Mouse (Mus musculus): ENCODE results near the gene Fnip1. TPM values are rescaled to one million over a fixed set of nuclear protein-coding genes. Genes with fewer than 3 reads are reported as not detected.

Fnip1 gene
- polyA plus RNA-seq, 2 experiments = 2.6 to 4.9 TPM

DNA sequence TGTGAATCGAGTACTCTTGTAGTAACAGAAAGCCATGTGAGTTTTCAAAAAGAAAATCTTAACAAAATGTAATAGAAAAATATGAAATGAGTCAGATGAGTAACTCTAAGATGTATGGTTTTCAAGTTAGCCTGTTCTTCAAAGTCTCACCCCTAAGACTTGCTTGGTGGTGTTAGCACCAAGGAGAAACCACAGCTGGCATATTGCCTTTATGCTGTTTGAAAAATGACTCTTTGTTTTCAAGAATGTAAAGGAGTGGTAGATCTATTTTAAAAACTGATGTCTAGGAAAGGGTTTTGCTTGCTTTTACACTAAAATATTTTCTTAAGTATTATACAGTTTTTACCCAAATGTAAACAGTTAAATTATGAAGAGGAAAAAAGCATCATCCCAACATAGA, 16.5 kb downstream of the Fnip1 start:
- no peak for ATAC-seq (ENCODE audit: insufficient read depth)
- no peak overlapping the region for H3K4me2 ChIP-seq (ENCODE audit: low read depth)
- no peaks in the 10 kb centered on the region for H3K4me1 ChIP-seq (replicated peaks; ENCODE audit: control insufficient read depth in 2 of 2, insufficient read depth in 2 of 2, low read length in 1 of 2)
- H3K9me3 ChIP-seq (ENCODE audit: control insufficient read depth, low read length) = no peaks in the 10 kb centered on the region
- no peak overlapping the region for H3K4me3 ChIP-seq (ENCODE audit: insufficient read depth in 1 of 2, low read depth in 2 of 2, low read length in 2 of 2)
- H3K36me3 ChIP-seq (replicated peaks; ENCODE audit: control insufficient read depth, insufficient read depth, low read depth) = no peaks in the 10 kb centered on the region
- TF ChIP-seq CTCF (IDR thresholded peaks at IDR 0.05; ENCODE audit: low read depth) (no peak), EP300 (IDR thresholded peaks at IDR 0.05; ENCODE audit: low read depth) (no peak)
- DNase-seq (ENCODE audit: low read depth in 3 of 3, low spot score in 3 of 3) = no peak
- 59% methylated on average over 1 of the region's 1 CpGs for WGBS (ENCODE audit: insufficient replicate concordance)
- H3K27me3 ChIP-seq (ENCODE audit: control insufficient read depth, insufficient read depth, low read length) = no peaks in the 10 kb centered on the region
- H3K9ac ChIP-seq (replicated peaks) = no peak overlapping the region
- no peak overlapping the region for H3K27ac ChIP-seq

DNA sequence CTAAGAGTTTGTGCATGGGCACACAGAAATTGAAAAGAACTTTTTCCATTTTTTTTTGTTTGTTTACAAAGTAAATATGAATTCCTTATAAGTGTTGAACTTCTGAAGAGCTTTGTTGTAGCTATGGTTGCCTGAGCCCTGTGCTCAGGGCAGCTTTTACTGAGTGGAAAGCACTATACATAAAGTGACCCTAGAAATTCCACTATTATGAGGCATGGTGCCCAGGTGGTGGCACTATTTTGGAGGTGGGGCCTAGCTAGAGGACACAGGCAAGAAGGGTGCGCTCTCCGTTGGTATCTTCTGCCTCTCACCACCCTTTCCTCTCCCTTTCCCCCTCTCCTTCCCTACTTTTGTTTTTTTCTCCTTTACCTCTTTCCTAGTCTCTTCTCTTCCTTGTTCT, 18.9 kb downstream of the Fnip1 start:
- DNase-seq (ENCODE audit: low read depth in 3 of 3, low spot score in 3 of 3) (no peak), ATAC-seq (ENCODE audit: insufficient read depth) (no peak)
- H3K4me1 ChIP-seq (replicated peaks; ENCODE audit: control insufficient read depth in 2 of 2, insufficient read depth in 2 of 2, low read length in 1 of 2) = no peaks in the 10 kb centered on the region
- H3K36me3 ChIP-seq (replicated peaks; ENCODE audit: control insufficient read depth, insufficient read depth, low read depth) = no peaks in the 10 kb centered on the region
- H3K27me3 ChIP-seq (ENCODE audit: control insufficient read depth, insufficient read depth, low read length) = no peaks in the 10 kb centered on the region
- no peak overlapping the region for H3K27ac ChIP-seq
- TF ChIP-seq CTCF (IDR thresholded peaks at IDR 0.05; ENCODE audit: low read depth) = no peak
- TF ChIP-seq EP300 (IDR thresholded peaks at IDR 0.05; ENCODE audit: low read depth) = no peak
- H3K9ac ChIP-seq (replicated peaks) = no peak overlapping the region
- no peak overlapping the region for H3K4me2 ChIP-seq (ENCODE audit: low read depth)
- WGBS (ENCODE audit: insufficient replicate concordance) = 54% methylated on average over 2 of the region's 2 CpGs
- H3K4me3 ChIP-seq (ENCODE audit: insufficient read depth in 1 of 2, low read depth in 2 of 2, low read length in 2 of 2) = no peak overlapping the region
- no peaks in the 10 kb centered on the region for H3K9me3 ChIP-seq (ENCODE audit: control insufficient read depth, low read length)

DNA sequence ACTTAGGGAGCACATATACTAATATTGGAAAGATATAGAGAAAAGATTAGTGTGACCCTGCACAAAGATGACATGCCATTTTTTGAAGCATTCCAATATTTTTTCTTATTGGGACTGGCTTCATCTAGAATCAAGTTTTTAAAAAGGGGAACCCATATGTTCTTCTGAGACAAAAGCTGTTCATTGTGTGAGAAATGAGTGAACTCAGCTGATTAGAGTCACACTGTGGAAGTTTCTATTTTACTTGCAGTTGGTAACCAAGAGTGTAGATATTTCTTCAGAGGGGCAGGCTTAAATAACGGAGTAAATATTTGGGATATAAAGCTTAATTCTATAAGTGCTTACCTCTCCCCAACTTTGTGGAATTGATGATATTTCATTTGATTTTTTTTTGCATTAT, 20.2 kb downstream of the Fnip1 start:
- TF ChIP-seq CTCF (IDR thresholded peaks at IDR 0.05; ENCODE audit: low read depth) = no peak
- Histone ChIP-seq H3K9me3 (ENCODE audit: control insufficient read depth, low read length) (no peaks in the 10 kb centered on the region), H3K4me1 (replicated peaks; ENCODE audit: control insufficient read depth in 2 of 2, insufficient read depth in 2 of 2, low read length in 1 of 2) (no peaks in the 10 kb centered on the region), H3K36me3 (replicated peaks; ENCODE audit: control insufficient read depth, insufficient read depth, low read depth) (no peaks in the 10 kb centered on the region), H3K27me3 (ENCODE audit: control insufficient read depth, insufficient read depth, low read length) (no peaks in the 10 kb centered on the region), H3K4me3 (ENCODE audit: insufficient read depth in 1 of 2, low read depth in 2 of 2, low read length in 2 of 2) (no peak overlapping the region), H3K9ac (replicated peaks) (no peak overlapping the region), H3K27ac (no peak overlapping the region), H3K4me2 (ENCODE audit: low read depth) (no peak overlapping the region)
- ATAC-seq (ENCODE audit: insufficient read depth) (no peak), DNase-seq (ENCODE audit: low read depth in 3 of 3, low spot score in 3 of 3) (no peak)
- 69% methylated on average over 1 of the region's 1 CpGs for WGBS (ENCODE audit: insufficient replicate concordance)

DNA sequence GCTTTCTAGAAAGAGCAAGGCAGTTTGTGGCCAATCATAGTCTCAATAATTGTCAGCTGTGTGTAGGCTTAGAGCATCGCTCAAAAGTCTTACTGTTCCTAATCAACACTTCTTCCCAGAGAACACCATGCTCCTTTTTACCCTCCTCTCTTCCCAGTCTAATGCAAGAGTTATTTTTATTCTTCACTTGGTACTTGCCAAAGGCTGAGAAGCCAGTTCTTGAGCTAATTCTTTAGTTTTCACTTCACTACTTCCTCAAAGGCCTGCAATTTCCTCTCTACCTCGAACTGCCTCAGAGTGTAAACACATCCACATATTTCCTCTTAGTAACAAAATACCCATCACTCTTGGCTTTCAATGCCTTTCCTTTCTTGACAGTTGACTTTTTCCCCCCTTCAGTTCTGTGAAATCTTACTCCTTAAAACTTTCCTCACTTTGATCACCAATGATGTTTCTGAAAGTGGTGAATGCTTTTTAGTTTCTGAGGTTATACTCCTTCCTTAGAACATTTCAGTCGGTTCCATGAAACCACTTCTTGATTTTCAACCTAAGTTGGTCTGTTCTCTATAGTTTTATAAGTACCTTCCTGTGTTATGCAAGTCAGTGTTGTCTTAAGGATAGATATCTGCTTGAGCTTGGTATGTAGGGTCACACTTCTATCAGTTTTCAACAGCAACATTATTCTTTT, 26.7 kb downstream of the Fnip1 start:
- H3K4me2 ChIP-seq (ENCODE audit: low read depth) = no peak overlapping the region

DNA sequence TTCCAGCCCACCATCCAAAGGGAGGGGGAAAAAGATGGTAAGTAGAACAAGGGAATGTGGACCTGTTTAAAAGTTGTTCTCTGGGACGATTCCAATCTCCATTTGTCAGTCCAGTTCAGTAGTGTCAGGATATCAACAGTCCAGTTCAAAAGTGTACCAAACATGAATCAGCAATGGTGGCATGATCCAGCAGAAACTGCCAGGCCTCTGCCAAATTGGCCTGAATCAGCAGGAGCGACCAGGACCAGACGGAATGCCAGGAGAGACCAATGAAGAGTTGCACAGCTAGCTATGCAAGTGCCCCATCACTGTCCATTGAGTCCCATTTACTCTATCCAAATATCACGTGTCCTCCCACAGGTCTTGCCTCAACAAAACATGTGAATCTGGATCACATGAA, 34.2 kb downstream of the Fnip1 start:
- Histone ChIP-seq H3K4me3 (ENCODE audit: insufficient read depth in 1 of 2, low read depth in 2 of 2, low read length in 2 of 2) (no peak overlapping the region), H3K4me1 (replicated peaks; ENCODE audit: control insufficient read depth in 2 of 2, insufficient read depth in 2 of 2, low read length in 1 of 2) (peaks cover 2 to 7% of the 10 kb centered on the region in 2 experiments; a peak in 3 of 4 replicates), H3K9ac (replicated peaks) (no peak overlapping the region), H3K9me3 (ENCODE audit: control insufficient read depth, low read length) (no peaks in the 10 kb centered on the region), H3K27me3 (ENCODE audit: control insufficient read depth, insufficient read depth, low read length) (no peaks in the 10 kb centered on the region), H3K4me2 (ENCODE audit: low read depth) (no peak overlapping the region), H3K27ac (no peak overlapping the region), H3K36me3 (replicated peaks; ENCODE audit: control insufficient read depth, insufficient read depth, low read depth) (no peaks in the 10 kb centered on the region; the same call in 1 of the 2 replicates)
- DNase-seq (ENCODE audit: low read depth in 3 of 3, low spot score in 3 of 3) = no peak
- 79% methylated on average over 4 of the region's 4 CpGs for WGBS (ENCODE audit: insufficient replicate concordance)
- TF ChIP-seq CTCF (IDR thresholded peaks at IDR 0.05; ENCODE audit: low read depth) (no peak), EP300 (IDR thresholded peaks at IDR 0.05; ENCODE audit: low read depth) (no peak)
- no peak for ATAC-seq (ENCODE audit: insufficient read depth)

More for the DNA sequence above, 26.7 kb downstream of the Fnip1 start:
- DNase-seq (ENCODE audit: low read depth in 3 of 3, low spot score in 3 of 3) = no peak
- 20% methylated on average over 3 of the region's 3 CpGs for WGBS (ENCODE audit: insufficient replicate concordance)
- H3K9ac ChIP-seq (replicated peaks) = no peak overlapping the region
- ATAC-seq (ENCODE audit: insufficient read depth) = no peak
- no peak overlapping the region for H3K4me3 ChIP-seq (ENCODE audit: insufficient read depth in 1 of 2, low read depth in 2 of 2, low read length in 2 of 2)
- peaks cover 6 to 11% of the 10 kb centered on the region in 2 experiments; a peak in 3 of 4 replicates for H3K4me1 ChIP-seq (replicated peaks; ENCODE audit: control insufficient read depth in 2 of 2, insufficient read depth in 2 of 2, low read length in 1 of 2)
- H3K27ac ChIP-seq = no peak overlapping the region
- no peaks in the 10 kb centered on the region for H3K27me3 ChIP-seq (ENCODE audit: control insufficient read depth, insufficient read depth, low read length)
- no peaks in the 10 kb centered on the region for H3K36me3 ChIP-seq (replicated peaks; ENCODE audit: control insufficient read depth, insufficient read depth, low read depth)
- TF ChIP-seq CTCF (IDR thresholded peaks at IDR 0.05; ENCODE audit: low read depth) = no peak
- no peak for TF ChIP-seq EP300 (IDR thresholded peaks at IDR 0.05; ENCODE audit: low read depth)
- no peaks in the 10 kb centered on the region for H3K9me3 ChIP-seq (ENCODE audit: control insufficient read depth, low read length)

All from liver, embryonic 14.5 days (tissue).